ENCODE assay signal across 19 mouse cellular contexts in genomic region chr9:64011356-64011755, GRCm38 (mm10). TPM values are rescaled to one million over a fixed set of nuclear protein-coding genes. Genes with fewer than 3 reads are reported as not detected.
DNase-seq lines count a peak whose midpoint lies in the region; ATAC-seq and TF ChIP-seq lines count a peak whose summit lies in the region.
"Had no signal": no experiment of that assay in that cellular context is flagged by ENCODE, and none has a peak within 500 bp of the region (broad histone marks: within the 10 kb centered on the region; RNA-seq: fewer than 3 reads in every experiment).

No protein-coding gene starts in this region.

- 96% methylated on average over 1 of the region's 1 CpGs for WGBS in heart, postnatal 0 days
- 82% methylated on average over 1 of the region's 1 CpGs for WGBS in liver, embryonic 14.5 days (ENCODE audit: insufficient replicate concordance)
- 94% methylated on average over 1 of the region's 1 CpGs for WGBS in liver, embryonic 12.5 days (ENCODE audit: insufficient replicate concordance)

- peaks cover 7% of the 10 kb centered on the region; the same call in 1 of the 2 replicates for H3K9me3 ChIP-seq in heart, postnatal 0 days (replicated peaks; ENCODE audit: control insufficient read depth, low read length)
- H3K9me3 ChIP-seq in liver, embryonic 14.5 days (ENCODE audit: control insufficient read depth, low read length) = peaks cover 3% of the 10 kb centered on the region; the same call in 1 of the 2 replicates
- peaks cover 9% of the 10 kb centered on the region for H3K9me3 ChIP-seq in liver, embryonic 12.5 days (replicated peaks)
- H3K9me3 ChIP-seq in E14TG2a.4 (ENCODE audit: low read length) = peaks cover 5% of the 10 kb centered on the region; the same call in 1 of the 2 replicates

- peak; percentile 13 for TF ChIP-seq CTCF in heart, postnatal 0 days (IDR thresholded peaks at IDR 0.05; ENCODE audit: low read depth)
- TF ChIP-seq CTCF in liver, embryonic 14.5 days (IDR thresholded peaks at IDR 0.05; ENCODE audit: low read depth) = peak; percentile 54
- peak; percentile 59 for TF ChIP-seq CTCF in E14TG2a.4 (conservative IDR thresholded peaks at IDR 0.05; ENCODE audit: low read length)

- no peak overlapping the region for H3K27ac ChIP-seq in heart, postnatal 0 days (ENCODE audit: low read depth)
- H3K27ac ChIP-seq in liver, embryonic 14.5 days = no peak overlapping the region
- H3K27ac ChIP-seq in liver, embryonic 12.5 days = no peak overlapping the region
- H3K27ac ChIP-seq: hindbrain, embryonic 14.5 days; limb, embryonic 15.5 days had no signal

- H3K4me1 ChIP-seq in heart, postnatal 0 days (ENCODE audit: control insufficient read depth, insufficient read depth) = peaks cover 5% of the 10 kb centered on the region; the same call in 1 of the 2 replicates
- H3K4me1 ChIP-seq in liver, embryonic 14.5 days (replicated peaks; ENCODE audit: control insufficient read depth in 2 of 2, insufficient read depth in 2 of 2, low read length in 1 of 2) = peaks cover 0 to 4% of the 10 kb centered on the region in 2 experiments; a peak in 2 of 4 replicates
- peaks cover 22% of the 10 kb centered on the region for H3K4me1 ChIP-seq in liver, embryonic 12.5 days
- H3K4me1 ChIP-seq in E14TG2a.4 (replicated peaks; ENCODE audit: low read depth, low read length) = peaks cover 49% of the 10 kb centered on the region

- no peak overlapping the region for H3K4me3 ChIP-seq in heart, postnatal 0 days (ENCODE audit: low read depth, low read length)
- H3K4me3 ChIP-seq in liver, embryonic 14.5 days (ENCODE audit: insufficient read depth in 1 of 2, low read depth in 2 of 2, low read length in 2 of 2) = no peak overlapping the region
- H3K4me3 ChIP-seq in liver, embryonic 12.5 days = no peak overlapping the region
- H3K4me3 ChIP-seq in E14TG2a.4 (replicated peaks; ENCODE audit: low read length) = no peak overlapping the region
- H3K4me3 ChIP-seq: embryonic facial prominence, embryonic 13.5 days; heart, embryonic 12.5 days; limb, embryonic 15.5 days had no signal

- DNase-seq in heart, postnatal 0 days (ENCODE audit: low spot score) = no peak
- no peak for DNase-seq in heart, adult 8-10 months (ENCODE audit: low spot score)
- DNase-seq in liver, embryonic 14.5 days (ENCODE audit: low read depth in 3 of 3, low spot score in 3 of 3) = no peak
- DNase-seq in ZHBTc4 (ENCODE audit: low read depth, low spot score) = peak; percentile 62
- no peak for DNase-seq in urinary bladder, postnatal 14 days (ENCODE audit: low spot score)
- DNase-seq: adrenal gland, adult 8-10 months; cerebellum, postnatal 14 days; kidney, postnatal 14 days; lung, postnatal 36 days; right cerebral cortex, postnatal 25 days; thymus, postnatal 14 days had no signal

- no peaks in the 10 kb centered on the region for H3K27me3 ChIP-seq in heart, postnatal 0 days (ENCODE audit: control insufficient read depth, insufficient read depth, low read length)
- H3K27me3 ChIP-seq in liver, embryonic 14.5 days (ENCODE audit: control insufficient read depth, insufficient read depth, low read length) = no peaks in the 10 kb centered on the region
- H3K27me3 ChIP-seq in liver, embryonic 12.5 days (replicated peaks) = no peaks in the 10 kb centered on the region
- H3K27me3 ChIP-seq in E14TG2a.4 (ENCODE audit: insufficient read depth, low read length) = no peaks in the 10 kb centered on the region
- H3K27me3 ChIP-seq: embryonic facial prominence, embryonic 13.5 days; heart, embryonic 12.5 days; limb, embryonic 15.5 days had no signal

- peaks cover 76% of the 10 kb centered on the region for H3K36me3 ChIP-seq in heart, postnatal 0 days (replicated peaks; ENCODE audit: control insufficient read depth, insufficient read depth, low read length)
- no peaks in the 10 kb centered on the region; the same call in 1 of the 2 replicates for H3K36me3 ChIP-seq in liver, embryonic 14.5 days (replicated peaks; ENCODE audit: control insufficient read depth, insufficient read depth, low read depth)
- peaks cover 56% of the 10 kb centered on the region for H3K36me3 ChIP-seq in liver, embryonic 12.5 days
- peaks cover 75% of the 10 kb centered on the region for H3K36me3 ChIP-seq in E14TG2a.4 (ENCODE audit: insufficient read depth, low read length)

- no peak for ATAC-seq in heart, postnatal 0 days (ENCODE audit: insufficient read depth, low read depth)
- no peak for ATAC-seq in liver, embryonic 14.5 days (ENCODE audit: insufficient read depth)
- ATAC-seq in liver, embryonic 12.5 days = no peak
- ATAC-seq: forebrain, embryonic 14.5 days; intestine, embryonic 16.5 days had no signal

- H3K4me2 ChIP-seq in heart, postnatal 0 days (ENCODE audit: low read depth, low read length) = no peak overlapping the region
- H3K4me2 ChIP-seq in liver, embryonic 14.5 days (ENCODE audit: low read depth) = no peak overlapping the region
- no peak overlapping the region for H3K4me2 ChIP-seq in liver, embryonic 12.5 days
- H3K4me2 ChIP-seq: embryonic facial prominence, embryonic 13.5 days; heart, embryonic 12.5 days; hindbrain, embryonic 14.5 days; limb, embryonic 15.5 days had no signal

- H3K9ac ChIP-seq in heart, postnatal 0 days (replicated peaks; ENCODE audit: low read depth, low read length) = no peak overlapping the region
- no peak overlapping the region for H3K9ac ChIP-seq in liver, embryonic 14.5 days (replicated peaks)
- H3K9ac ChIP-seq in liver, embryonic 12.5 days = no peak overlapping the region
- H3K9ac ChIP-seq: embryonic facial prominence, embryonic 13.5 days; heart, embryonic 12.5 days; hindbrain, embryonic 14.5 days; limb, embryonic 15.5 days had no signal

- TF ChIP-seq EP300 in heart, postnatal 0 days (IDR thresholded peaks at IDR 0.05; ENCODE audit: low read depth) = no peak
- TF ChIP-seq EP300 in liver, embryonic 14.5 days (IDR thresholded peaks at IDR 0.05; ENCODE audit: low read depth) = no peak

RNA-seq across cellular contexts. Expression of gene Smad6, which starts 10.5 kb away (rescaled TPM):
- 68.4 and 93.1 TPM in 2 replicates for total RNA-seq in heart, postnatal 0 days (2014; rRNA removed; ENCODE audit: low replicate concordance)
- 5.6 and 6.7 TPM in 2 replicates for polyA plus RNA-seq in heart, postnatal 0 days (2015; fragmentation: Nextera tagmentation; extraction: Ambion mirVana)
- total RNA-seq in heart, adult 8-10 months (2022) = 10 to 100 TPM; 10.9 to 16.5 (median 11.9) TPM
- polyA plus RNA-seq in liver, embryonic 14.5 days (2012; rRNA removed) = 3.9 and 5.2 TPM in 2 replicates
- polyA plus RNA-seq in liver, embryonic 14.5 days (2014; fragmentation: Nextera tagmentation; extraction: Ambion mirVana) = 1.8 and 2.1 TPM in 2 replicates
- 11.7 and 12.9 TPM in 2 replicates for polyA plus RNA-seq in liver, embryonic 12.5 days (2016; fragmentation: Nextera tagmentation; extraction: Ambion mirVana)
